ENCODE assay signal across 19 mouse cellular contexts in the genomic region with DNA sequence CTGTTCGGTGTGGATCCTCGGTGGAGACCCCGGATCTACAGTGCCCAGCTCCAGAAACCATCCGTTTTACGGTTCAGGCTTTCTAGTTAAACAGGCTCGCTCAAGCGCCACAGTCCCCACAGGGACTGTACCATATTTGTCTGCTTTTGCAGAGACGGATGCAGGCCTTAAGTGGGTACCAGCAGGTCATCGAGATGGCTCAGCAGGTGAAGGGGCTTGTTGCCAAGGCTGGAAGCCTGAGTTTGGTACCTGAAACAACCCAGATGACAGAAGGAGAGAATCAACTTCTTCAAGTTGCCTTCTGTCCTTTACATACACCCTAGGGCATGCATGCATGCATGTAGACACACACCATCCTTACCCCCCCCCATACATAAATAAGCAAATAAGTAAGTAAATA. TPM values are rescaled to one million over a fixed set of nuclear protein-coding genes. Genes with fewer than 3 reads are reported as not detected.
DNase-seq lines count a peak whose midpoint lies in the region.
"Had no signal": no experiment of that assay in that cellular context is flagged by ENCODE, and none has a peak within 500 bp of the region (broad histone marks: within the 10 kb centered on the region; RNA-seq: fewer than 3 reads in every experiment).

No protein-coding gene starts in this region.

- no peaks in the 10 kb centered on the region for H3K9me3 ChIP-seq in limb, embryonic 10.5 days (replicated peaks)
- H3K9me3 ChIP-seq: embryonic facial prominence, embryonic 12.5 days; forebrain, embryonic 13.5 days; heart, embryonic 15.5 days; hindbrain, embryonic 10.5 days; intestine, embryonic 15.5 days had no signal

- WGBS in limb, embryonic 10.5 days: 92% methylated on average over 9 of the region's 9 CpGs

- intact Hi-C loops in heart, postnatal 25 days (cut with DNase I): no loop called here
- intact Hi-C loops in gastrocnemius, postnatal 14 days (cut with DNase I; ENCODE audit: low total_unique reads): no loop called here

- peaks cover 40% of the 10 kb centered on the region for H3K4me1 ChIP-seq in limb, embryonic 10.5 days
- H3K4me1 ChIP-seq: heart, embryonic 15.5 days had no signal

- H3K36me3 ChIP-seq in limb, embryonic 10.5 days: no peaks in the 10 kb centered on the region
- H3K36me3 ChIP-seq: embryonic facial prominence, embryonic 12.5 days; heart, embryonic 15.5 days; hindbrain, embryonic 10.5 days; intestine, embryonic 15.5 days had no signal

- peak; percentile 43 for DNase-seq in heart, adult 11 months
- DNase-seq in heart, postnatal 25 days (ENCODE audit: low spot score): no peak
- DNase-seq in cerebellum, adult 18-20 months: peak; percentile 36 to 45
- DNase-seq in cerebellum, adult 8-10 months: peak; percentile 22
- peak; percentile 64 to 66 for DNase-seq in cerebellum, postnatal 14 days
- no peak for DNase-seq in gastrocnemius, postnatal 14 days
- DNase-seq in limb, embryonic 10.5 days (ENCODE audit: low spot score): no peak
- no peak for DNase-seq in right cerebral cortex, postnatal 14 days
- DNase-seq: adrenal gland, adult 8-10 months; adrenal gland, postnatal 36 days; heart, adult 2 months; heart, postnatal 14 days; kidney, adult 18-20 months had no signal

- H3K27me3 ChIP-seq in limb, embryonic 10.5 days (ENCODE audit: low read depth, poor library complexity, severe bottlenecking): no peaks in the 10 kb centered on the region
- H3K27me3 ChIP-seq: embryonic facial prominence, embryonic 12.5 days; forebrain, embryonic 13.5 days; heart, embryonic 15.5 days; intestine, embryonic 15.5 days had no signal

- no peak overlapping the region for H3K4me3 ChIP-seq in limb, embryonic 10.5 days
- H3K4me3 ChIP-seq: embryonic facial prominence, embryonic 12.5 days; forebrain, embryonic 13.5 days; heart, adult 2 months; heart, embryonic 15.5 days; hindbrain, embryonic 10.5 days; intestine, embryonic 15.5 days had no signal

- H3K27ac ChIP-seq in limb, embryonic 10.5 days: no peak overlapping the region
- H3K27ac ChIP-seq: embryonic facial prominence, embryonic 12.5 days; forebrain, embryonic 13.5 days; heart, adult 2 months; heart, embryonic 15.5 days; hindbrain, embryonic 10.5 days; hindbrain, embryonic 14.5 days; intestine, embryonic 15.5 days had no signal

RNA-seq across cellular contexts. Expression of a gene that starts 40.8 kb away (rescaled TPM):
- total RNA-seq in heart, postnatal 25 days (2021): under 1 TPM; 0.26 to 0.61 TPM
- 100 to 1,000 TPM; 213 to 272 TPM for total RNA-seq in gastrocnemius, postnatal 14 days (2021)
- 106 and 159 TPM in 2 replicates for polyA plus RNA-seq in limb, embryonic 10.5 days (2016; fragmentation: Nextera tagmentation; extraction: Ambion mirVana)

Comparison
In these comparisons a context has a peak if more than half of its experiments do, and no peak if none do; other contexts are left out.
1. DNase-seq: peak in heart, adult 11 months (single experiment), cerebellum, adult 18-20 months (2 of 2), cerebellum, adult 8-10 months (single experiment) and cerebellum, postnatal 14 days (2 of 2); none in heart, postnatal 25 days (single experiment), gastrocnemius, postnatal 14 days (single experiment), limb, embryonic 10.5 days (single experiment) and right cerebral cortex, postnatal 14 days (single experiment).
2. RNA of a gene that starts 40.8 kb away (total RNA-seq): 213 to 272 TPM in gastrocnemius, postnatal 14 days; 0.26 to 0.61 TPM in heart, postnatal 25 days; every median in the first group is over 100 times any median in the second.